Mouse (Mus musculus) CH12.LX (cell line): ENCODE data around the gene Hba-a2. TPM values are rescaled to one million over a fixed set of nuclear protein-coding genes. Genes with fewer than 3 reads are reported as not detected.

Experiments
- DNase-seq: peaks from one replicate; pipeline ENCODE4 v3.0.0-alpha.2; 2013; ENCODE audit errors: extremely low read depth
- H3K27ac ChIP-seq: 2 replicates; pipeline ENCODE4 v1.5.1; 2012; ENCODE audit warnings: low read depth, mild to moderate bottlenecking, control low read depth, moderate library complexity; ENCODE audit not compliant: insufficient read depth
- H3K27me3 ChIP-seq: replicated peaks from 2 replicates; pipeline ENCODE3; 2012; ENCODE audit warnings: inconsistent platforms
- H3K36me3 ChIP-seq, 2 experiments: replicated peaks in 1 of 2; 2 replicates each; pipeline versions ENCODE3 to v1.6.1; 2012; ENCODE audit warnings: inconsistent platforms in 1 of 2, low read length in 1 of 2, mild to moderate bottlenecking in 1 of 2, mixed read lengths in 1 of 2, moderate library complexity in 1 of 2; ENCODE audit not compliant: control insufficient read depth in 1 of 2, insufficient read depth in 1 of 2
- H3K4me1 ChIP-seq, 2 experiments: 2 replicates each; pipeline ENCODE4 v1.6.1; 2012; ENCODE audit warnings: inconsistent platforms in 1 of 2, moderate library complexity in 1 of 2; ENCODE audit not compliant: insufficient read depth in 2 of 2, control insufficient read depth in 1 of 2
- H3K4me2 ChIP-seq: 2 replicates; pipeline ENCODE4 v1.6.1; 2012; ENCODE audit warnings: low read depth, mild to moderate bottlenecking, control low read depth; ENCODE audit not compliant: poor library complexity, insufficient read depth, severe bottlenecking
- H3K4me3 ChIP-seq, 3 experiments: fragments of 150-350 bp in 1 of 3; sonication (generic) in 1 of 3; replicated peaks in 1 of 3; 2 replicates each; pipeline versions ENCODE3 to v1.5.1; 2011 to 2012; ENCODE audit warnings: low read depth in 2 of 3, low read length in 2 of 3, mild to moderate bottlenecking in 2 of 3, moderate library complexity in 2 of 3, control low read depth in 1 of 3, improper control_type of control experiment in 1 of 3, inconsistent platforms in 1 of 3, mixed read lengths in 1 of 3; ENCODE audit not compliant: poor library complexity in 1 of 3
- H3K79me2 ChIP-seq: replicated peaks from 2 replicates; pipeline ENCODE4 v1.6.1; 2012; ENCODE audit warnings: mild to moderate bottlenecking, moderate library complexity; ENCODE audit not compliant: control insufficient read depth, poor library complexity, insufficient read depth, severe bottlenecking; ENCODE audit errors: extremely low read depth
- H3K9ac ChIP-seq: 2 replicates; pipeline ENCODE4 v1.6.1; 2012; ENCODE audit warnings: low read depth, mild to moderate bottlenecking, control low read depth, moderate library complexity; ENCODE audit not compliant: insufficient read depth
- H3K9me3 ChIP-seq: replicated peaks from 2 replicates; pipeline ENCODE3; 2012; ENCODE audit warnings: low read length, inconsistent platforms, mixed read lengths
- CHD1 ChIP-seq: IDR thresholded peaks from 2 replicates; pipeline ENCODE4 v1.6.1; 2012; ENCODE audit warnings: low read depth, low read length, improper control_type of control experiment, inconsistent platforms
- CTCF ChIP-seq, 2 experiments: IDR thresholded peaks in 1 of 2; conservative IDR thresholded peaks in 1 of 2; 2 replicates each; pipeline ENCODE4 v1.5.1; 2011 to 2012; ENCODE audit warnings: low read depth in 2 of 2, low read length in 2 of 2, improper control_type of control experiment in 1 of 2, inconsistent platforms in 1 of 2, mild to moderate bottlenecking in 1 of 2, moderate library complexity in 1 of 2
- E2F4 ChIP-seq: IDR thresholded peaks from 2 replicates; pipeline ENCODE4 v1.6.1; 2011; ENCODE audit warnings: low read depth, low read length, improper control_type of control experiment; ENCODE audit not compliant: insufficient replicate concordance
- EP300 ChIP-seq: IDR thresholded peaks from 2 replicates; pipeline ENCODE4 v1.6.1; 2011; ENCODE audit warnings: low read length, improper control_type of control experiment
- HCFC1 ChIP-seq: IDR thresholded peaks from 2 replicates; pipeline ENCODE4 v1.6.1; 2012; ENCODE audit warnings: low read depth, mild to moderate bottlenecking, inconsistent platforms, low read length, improper control_type of control experiment
- IRF4 ChIP-seq: IDR thresholded peaks from 2 replicates; pipeline ENCODE4 v1.6.1; 2014; ENCODE audit warnings: low read depth, mild to moderate bottlenecking, inconsistent platforms, low read length, improper control_type of control experiment
- JUND ChIP-seq: conservative IDR thresholded peaks from 2 replicates; pipeline ENCODE4 v1.6.1; 2011; ENCODE audit warnings: low read depth, low read length, improper control_type of control experiment
- KAT2A ChIP-seq: IDR thresholded peaks from 2 replicates; pipeline ENCODE4 v1.6.1; 2012; ENCODE audit warnings: low read length, improper control_type of control experiment, inconsistent platforms; ENCODE audit not compliant: insufficient replicate concordance
- MXI1 ChIP-seq: IDR thresholded peaks from 2 replicates; pipeline ENCODE4 v1.6.1; 2011; ENCODE audit warnings: mild to moderate bottlenecking, low read depth, low read length, improper control_type of control experiment
- NELFE ChIP-seq: IDR thresholded peaks from 2 replicates; pipeline ENCODE4 v1.6.1; 2011; ENCODE audit warnings: low read depth, low read length, improper control_type of control experiment
- NRF1 ChIP-seq: IDR thresholded peaks from 2 replicates; pipeline ENCODE4 v1.6.1; 2014; ENCODE audit warnings: low read depth, mild to moderate bottlenecking, inconsistent platforms, low read length, improper control_type of control experiment, moderate library complexity
- PAX5 ChIP-seq: IDR thresholded peaks from 2 replicates; pipeline ENCODE4 v1.6.1; 2012; ENCODE audit warnings: low read length, inconsistent platforms, mixed read lengths
- POLR2A ChIP-seq: IDR thresholded peaks from 2 replicates; pipeline ENCODE4 v1.6.1; 2011; ENCODE audit warnings: low read depth, mild to moderate bottlenecking, improper control_type of control experiment, low read length
- SMC3 ChIP-seq: IDR thresholded peaks from 2 replicates; pipeline ENCODE4 v1.6.1; 2011; ENCODE audit warnings: low read depth, low read length, improper control_type of control experiment
- USF1 ChIP-seq: IDR thresholded peaks from 2 replicates; pipeline ENCODE4 v1.6.1; 2014; ENCODE audit warnings: low read depth, mild to moderate bottlenecking, inconsistent platforms, low read length, improper control_type of control experiment
- USF2 ChIP-seq: conservative IDR thresholded peaks from 2 replicates; pipeline ENCODE4 v1.6.1; 2011; ENCODE audit warnings: low read depth, low read length, improper control_type of control experiment
- ZC3H11A ChIP-seq: IDR thresholded peaks from 2 replicates; pipeline ENCODE4 v1.6.1; 2012; ENCODE audit warnings: low read depth, mild to moderate bottlenecking, inconsistent platforms, low read length, improper control_type of control experiment
- ZKSCAN1 ChIP-seq: IDR thresholded peaks from 2 replicates; pipeline ENCODE4 v1.6.1; 2012; ENCODE audit warnings: low read depth, inconsistent platforms, low read length, improper control_type of control experiment, borderline replicate concordance
- ZMIZ1 ChIP-seq: IDR thresholded peaks from 2 replicates; pipeline ENCODE4 v1.6.1; 2012; ENCODE audit warnings: low read depth, mild to moderate bottlenecking, inconsistent platforms, low read length, improper control_type of control experiment
- dilution Hi-C: fragments of 300-500 bp; cut with MboI; formaldehyde crosslinking; loops from 2 replicates; pipeline ENCODE4 v1.14.3; 2020; ENCODE audit warnings: low sequenced_read_pairs; ENCODE audit not compliant: extremely low pct_unique_long_range_greater_than_20kb, extremely low pct_ligation_motif_present
- in situ Hi-C: fragments of 300-500 bp; cut with MboI; formaldehyde crosslinking; loops from 3 replicates; pipeline ENCODE4 v1.14.3; 2019; ENCODE audit warnings: low sequenced_read_pairs, low pct_ligation_motif_present, low pct_unique_long_range_greater_than_20kb, mixed read lengths
- polyA plus RNA-seq: library from polyadenylated mRNA; unstranded; fragments of >175 nt; gene quantifications from 2 replicates; pipeline ENCODE4 v1.2.1, GENCODE M21; 2012; ENCODE audit warnings: low read depth; ENCODE audit not compliant: insufficient read length
- total RNA-seq, 2 experiments: library from RNA; depleted of rRNA; stranded (reverse); fragments of 300-350 nt in 1 of 2; fragments of >200 nt in 1 of 2; gene quantifications; 2 replicates each; pipeline ENCODE4 v1.2.3; 2012 to 2014

Gene Hba-a2
- total and polyA plus RNA-seq, 3 experiments = 2.9 to 10.3 (median 4.6) TPM

- H3K27me3 ChIP-seq = peaks cover 14% of the 10 kb centered on the region
- dilution Hi-C loops = no loop called here
- H3K9me3 ChIP-seq = no peaks in the 10 kb centered on the region
- no peak for DNase-seq
- in situ Hi-C loops = no loop called here
- no peaks in the 10 kb centered on the region for H3K79me2 ChIP-seq
- H3K4me3 ChIP-seq = no peak within 1 kb of the TSS
- no peak within 1 kb of the TSS for H3K9ac ChIP-seq
- peaks cover 6 to 12% of the 10 kb centered on the region in 2 experiments for H3K4me1 ChIP-seq
- H3K36me3 ChIP-seq = no peaks in the 10 kb centered on the region
- H3K27ac ChIP-seq = no peak within 1 kb of the TSS
- H3K4me2 ChIP-seq = no peak within 1 kb of the TSS
- TF ChIP-seq ZC3H11A (no peak), USF2 (no peak), IRF4 (no peak), ZKSCAN1 (no peak), CTCF (conservative IDR thresholded peaks at IDR 0.05 in 1 of 2, IDR thresholded peaks at IDR 0.05 in 1 of 2; ENCODE audit: low read depth in 2 of 2, low read length in 2 of 2) (no peak), HCFC1 (no peak), ZMIZ1 (no peak), KAT2A (no peak), CHD1 (no peak), SMC3 (no peak), NELFE (no peak), EP300 (no peak), PAX5 (no peak), POLR2A (no peak), USF1 (no peak), E2F4 (no peak), NRF1 (no peak)
These were observed 19.9 kb upstream of the Hba-a2 start, which contains the start of gene Hba-x for GRCm38 (mm10) chr11:32276347-32276746. Gene Hba-x, plus strand, starts transcription at chr11:32276400.

DNA sequence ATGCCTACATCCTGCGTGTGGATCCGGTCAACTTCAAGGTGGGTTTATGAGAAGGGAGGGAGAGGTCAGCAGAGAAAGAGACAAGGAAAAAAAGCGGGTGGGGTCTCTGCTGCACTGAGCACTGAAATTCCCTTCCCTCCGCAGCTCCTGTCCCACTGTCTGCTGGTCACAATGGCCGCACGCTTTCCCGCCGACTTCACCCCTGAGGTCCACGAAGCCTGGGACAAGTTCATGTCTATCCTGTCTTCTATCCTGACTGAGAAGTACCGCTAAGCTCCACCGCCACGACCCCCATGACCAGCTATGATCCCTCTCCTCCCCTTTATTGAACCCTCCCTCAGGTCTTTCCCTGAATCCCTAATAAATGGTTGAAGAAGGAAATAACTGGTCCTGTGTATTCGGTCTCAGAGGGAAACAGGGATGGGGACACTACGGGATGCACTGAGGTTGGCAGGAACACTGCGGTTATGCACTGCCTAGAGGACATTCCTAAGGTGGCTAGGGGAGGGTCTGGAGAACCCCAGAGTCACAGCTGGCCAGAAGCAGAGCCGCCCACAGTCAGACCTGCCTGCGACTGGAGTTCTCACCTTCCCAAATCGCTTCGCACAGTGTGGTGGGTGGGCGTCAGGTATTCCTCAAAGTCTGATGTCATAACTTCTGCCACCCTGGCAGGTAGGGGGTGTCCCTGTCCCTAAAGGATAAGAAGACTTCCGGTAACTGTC, 18.4 kb upstream of the Hba-a2 start:
- Histone ChIP-seq H3K9ac (no peak overlapping the region), H3K4me1 (peaks cover 4 to 13% of the 10 kb centered on the region in 2 experiments; a peak in 2 of 4 replicates), H3K27me3 (peaks cover 16% of the 10 kb centered on the region), H3K27ac (no peak overlapping the region), H3K4me3 (no peak overlapping the region), H3K36me3 (no peaks in the 10 kb centered on the region), H3K9me3 (no peaks in the 10 kb centered on the region), H3K79me2 (no peaks in the 10 kb centered on the region), H3K4me2 (no peak overlapping the region)
- no peak for DNase-seq
- in situ Hi-C loops (no loop called here), dilution Hi-C loops (no loop called here)
- TF ChIP-seq JUND (no peak), MXI1 (no peak)
